Mouse (Mus musculus) retina, postnatal 7 days (tissue): ENCODE results near the gene Olfr933.

ENCODE experiments used
- DNase-seq: peaks from one replicate; pipeline ENCODE4 v3.0.0-alpha.2; 2012; ENCODE audit warnings: low read depth, low spot score

Gene Olfr933

GRCm38 (mm10) chr9:38972013-38972412, at the start of gene Olfr933:
Gene Olfr933 (plus strand): TSS chr9:38972313.
- no peak for DNase-seq

- no peak for DNase-seq
Measured at GRCm38 (mm10) chr9:38929509-38929908, 42.6 kb upstream of the Olfr933 start, which contains the start of gene Olfr930. Gene Olfr930 (plus strand): TSS chr9:38929809.

- DNase-seq = no peak
Measured at GRCm38 (mm10) chr9:38953401-38954123, 18.6 kb upstream of the Olfr933 start.

- DNase-seq = no peak
Measured at GRCm38 (mm10) chr9:38954124-38954416, 18.0 kb upstream of the Olfr933 start.

- no peak for DNase-seq
Measured at GRCm38 (mm10) chr9:38988215-38988614, 16.1 kb downstream of the Olfr933 start, which contains the start of gene Olfr934. Gene Olfr934 (minus strand): TSS chr9:38988315.

- DNase-seq = no peak
Measured at GRCm38 (mm10) chr9:38999583-38999982, 27.5 kb downstream of the Olfr933 start, which contains the start of gene Olfr935. Gene Olfr935 (minus strand): TSS chr9:38999683.

GRCm38 (mm10) chr9:39023277-39023676, 51.2 kb downstream of the Olfr933 start, which contains the start of gene Olfr146:
Gene Olfr146 (minus strand): TSS chr9:39023377.
- DNase-seq = no peak
